ENCODE assay signal across 9 mouse cellular contexts in genomic region chr19:7171447-7171846, GRCm38 (mm10). TPM values are rescaled to one million over a fixed set of nuclear protein-coding genes. Genes with fewer than 3 reads are reported as not detected.
A peak's percentile ranks its signal among the peaks of the same experiment; 100 is the strongest.
DNase-seq lines count a peak whose midpoint lies in the region; ATAC-seq lines count a peak whose summit lies in the region.
"Had no signal": no experiment of that assay in that cellular context is flagged by ENCODE, and none has a peak within 500 bp of the region (broad histone marks: within the 10 kb centered on the region; RNA-seq: fewer than 3 reads in every experiment).

No protein-coding gene starts in this region.

- H3K9me3 ChIP-seq in kidney, embryonic 15.5 days (replicated peaks): no peaks in the 10 kb centered on the region
- no peaks in the 10 kb centered on the region for H3K9me3 ChIP-seq in embryonic facial prominence, embryonic 12.5 days

- H3K27ac ChIP-seq in kidney, embryonic 15.5 days: peak overlapping the region; percentile 33; the same call in 1 of the 2 replicates
- H3K27ac ChIP-seq in embryonic facial prominence, embryonic 12.5 days: 0 out of 2 replicates have a peak overlapping the region, but pooled peaks have one; percentile 55

- DNase-seq in kidney, adult 9 months: no peak
- peak; percentile 46 for DNase-seq in MN1 (ENCODE audit: low spot score)
- DNase-seq in ovary, adult 18-20 months (ENCODE audit: low spot score): no peak
- DNase-seq in right cerebral cortex, postnatal 36 days (ENCODE audit: low spot score in 2 of 2): no peak
- DNase-seq: cerebellum, adult 9-10 months had no signal

- H3K4me2 ChIP-seq in kidney, embryonic 15.5 days: no peak overlapping the region
- H3K4me2 ChIP-seq in embryonic facial prominence, embryonic 12.5 days (replicated peaks): no peak overlapping the region

- whole genome bisulfite sequencing in kidney, embryonic 15.5 days: 16% methylated on average over 8 of the region's 8 CpGs
- 10% methylated on average over 8 of the region's 8 CpGs for WGBS in embryonic facial prominence, embryonic 12.5 days

- H3K27me3 ChIP-seq in kidney, embryonic 15.5 days: peaks cover 44% of the 10 kb centered on the region
- peaks cover 28% of the 10 kb centered on the region for H3K27me3 ChIP-seq in embryonic facial prominence, embryonic 12.5 days

- H3K4me3 ChIP-seq in kidney, embryonic 15.5 days (replicated peaks): no peak overlapping the region
- no peak overlapping the region for H3K4me3 ChIP-seq in embryonic facial prominence, embryonic 12.5 days
- H3K4me3 ChIP-seq: myocyte had no signal

- no peaks in the 10 kb centered on the region for H3K36me3 ChIP-seq in kidney, embryonic 15.5 days
- no peaks in the 10 kb centered on the region for H3K36me3 ChIP-seq in embryonic facial prominence, embryonic 12.5 days

- H3K4me1 ChIP-seq in kidney, embryonic 15.5 days: peaks cover 41% of the 10 kb centered on the region
- H3K4me1 ChIP-seq in embryonic facial prominence, embryonic 12.5 days: peaks cover 29% of the 10 kb centered on the region

- H3K9ac ChIP-seq in kidney, embryonic 15.5 days: no peak overlapping the region
- H3K9ac ChIP-seq in embryonic facial prominence, embryonic 12.5 days: no peak overlapping the region

- no peak for ATAC-seq in kidney, embryonic 15.5 days (replicated peaks; ENCODE audit: low FRiP score)
- no peak for ATAC-seq in embryonic facial prominence, embryonic 12.5 days (ENCODE audit: insufficient number of reproducible peaks, insufficient read depth, low FRiP score, low TSS enrichment)
- ATAC-seq in megakaryocyte progenitor cell, adult 5-6 weeks (replicated peaks; ENCODE audit: poor library complexity): peak; percentile 31

RNA-seq across cellular contexts. Expression of gene Otub1, which starts 34.7 kb away (rescaled TPM):
- 206 and 224 TPM in 2 replicates for polyA plus RNA-seq in kidney, embryonic 15.5 days (2015; fragmentation: Nextera tagmentation; extraction: Ambion mirVana)
- 234 and 242 TPM in 2 replicates for polyA plus RNA-seq in embryonic facial prominence, embryonic 12.5 days (2016; fragmentation: Nextera tagmentation; extraction: Ambion mirVana)
- 33.1 and 34.0 TPM in 2 replicates for total RNA-seq in megakaryocyte progenitor cell, adult 5-6 weeks (2015)
- total RNA-seq in megakaryocyte progenitor cell, adult 5-6 weeks (2017): 60.8 and 69.5 TPM in 2 replicates

RNA-seq across cellular contexts. Expression of gene Cox8a, which starts 46.0 kb away (rescaled TPM):
- polyA plus RNA-seq in kidney, embryonic 15.5 days (2015; fragmentation: Nextera tagmentation; extraction: Ambion mirVana): 1,089 and 1,191 TPM in 2 replicates
- polyA plus RNA-seq in embryonic facial prominence, embryonic 12.5 days (2016; fragmentation: Nextera tagmentation; extraction: Ambion mirVana): 824 and 858 TPM in 2 replicates
- total RNA-seq in megakaryocyte progenitor cell, adult 5-6 weeks (2015): 599 and 622 TPM in 2 replicates
- total RNA-seq in megakaryocyte progenitor cell, adult 5-6 weeks (2017): 549 and 714 TPM in 2 replicates
